Mouse (Mus musculus): ENCODE measurements at regions not wholly inside any gene's neighbourhood (a gene's known extent, or its start where the extent isn't known, plus 50 kb on each side); places are given as distances from the start of the nearest gene placed in this dataset.

GRCm38 (mm10) chr4:9781318-9781717 is 1093.0 kb upstream of the 2610301B20Rik start:
- DNase-seq (ENCODE audit: extremely low spot score, low spot score) = no peak
- 68% methylated on average over 2 of the region's 2 CpGs for WGBS

GRCm38 (mm10) chr4:9787795-9788365 is 1086.4 kb upstream of the 2610301B20Rik start:
- no peaks in the 10 kb centered on the region for H3K36me3 ChIP-seq (replicated peaks)
- H3K27me3 ChIP-seq (ENCODE audit: poor library complexity, severe bottlenecking) = no peaks in the 10 kb centered on the region
- H3K4me1 ChIP-seq = no peaks in the 10 kb centered on the region
- H3K9me3 ChIP-seq = no peaks in the 10 kb centered on the region
- H3K4me3 ChIP-seq = no peak overlapping the region
- WGBS = 82% methylated on average over 5 of the region's 5 CpGs
- no peak overlapping the region for H3K27ac ChIP-seq
- no peak for DNase-seq (ENCODE audit: extremely low spot score, low spot score)

More at GRCm38 (mm10) chr4:9781318-9781717, 1093.0 kb upstream of the 2610301B20Rik start:
- Histone ChIP-seq H3K27me3 (ENCODE audit: poor library complexity, severe bottlenecking) (no peaks in the 10 kb centered on the region), H3K9me3 (no peaks in the 10 kb centered on the region), H3K4me3 (no peak overlapping the region), H3K27ac (no peak overlapping the region), H3K4me1 (no peaks in the 10 kb centered on the region), H3K36me3 (replicated peaks) (no peaks in the 10 kb centered on the region)

- no peak overlapping the region for H3K27ac ChIP-seq
- DNase-seq (ENCODE audit: extremely low spot score, low spot score) = no peak
- H3K4me1 ChIP-seq = no peaks in the 10 kb centered on the region
- H3K27me3 ChIP-seq (ENCODE audit: poor library complexity, severe bottlenecking) = no peaks in the 10 kb centered on the region
- no peaks in the 10 kb centered on the region for H3K9me3 ChIP-seq
- no peaks in the 10 kb centered on the region for H3K36me3 ChIP-seq (replicated peaks)
- no peak overlapping the region for H3K4me3 ChIP-seq
- 93% methylated on average over 8 of the region's 8 CpGs for WGBS
Observed at GRCm38 (mm10) chr4:9790478-9790877, 1083.8 kb upstream of the 2610301B20Rik start.
